Mouse (Mus musculus) spleen, postnatal 4 days (tissue): ENCODE data around the gene Foxred1.
A peak's percentile ranks its signal among the peaks of the same experiment; 100 is the strongest.

Experiments used
- DNase-seq, 2 experiments: peaks; one replicate each; pipeline ENCODE4 v3.0.0; 2022; ENCODE audit warnings: low spot score in 2 of 2

The Foxred1 gene

DNA sequence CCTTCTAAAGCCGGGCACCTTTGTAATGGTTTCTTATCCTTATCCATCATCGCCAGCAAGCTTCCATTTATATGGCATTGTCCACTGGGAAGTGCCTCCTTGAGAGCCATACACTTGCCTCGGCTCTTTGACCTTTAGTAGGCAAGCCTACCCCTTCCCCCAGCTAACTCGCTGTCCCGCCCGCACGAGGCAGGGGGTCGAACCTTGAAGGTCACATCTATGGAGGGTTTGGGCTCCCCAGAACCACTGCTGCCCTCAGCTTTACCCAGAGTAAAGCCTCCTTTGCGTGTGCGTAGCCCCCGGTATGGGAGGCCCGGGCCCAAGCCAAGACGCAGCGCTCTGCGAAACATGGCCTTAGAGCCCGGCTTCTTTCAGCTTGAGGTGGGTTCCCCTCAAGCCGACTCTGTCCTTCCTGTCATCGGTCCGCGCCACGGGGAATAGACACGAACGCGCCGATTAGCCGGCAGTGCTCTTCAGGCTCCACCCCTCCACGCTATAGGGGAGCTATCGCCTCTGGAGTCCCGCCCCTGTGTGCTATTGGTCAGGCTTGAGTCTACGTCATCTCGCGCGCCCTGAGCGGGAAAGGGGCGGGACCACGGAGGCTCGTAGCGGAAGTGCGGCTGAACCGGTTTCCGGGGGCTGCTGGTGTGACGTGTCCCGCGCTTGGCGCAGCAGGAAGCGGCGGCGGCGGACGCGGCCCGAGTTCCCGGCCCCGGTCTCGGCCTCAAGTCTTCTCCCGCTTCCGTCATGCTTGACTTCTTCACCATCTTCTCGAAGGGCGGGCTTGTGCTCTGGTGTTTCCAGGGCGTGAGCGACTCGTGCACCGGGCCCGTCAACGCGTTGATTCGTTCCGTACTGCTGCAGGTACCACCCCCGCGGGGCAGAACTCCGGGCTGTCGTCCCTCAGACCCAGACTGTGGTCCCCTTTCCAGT, at the start of gene Foxred1:
Gene Foxred1, minus strand, starts transcription at position 514 of the 933 bp plus-strand sequence.
- DNase-seq, result peak; percentile 99

DNA sequence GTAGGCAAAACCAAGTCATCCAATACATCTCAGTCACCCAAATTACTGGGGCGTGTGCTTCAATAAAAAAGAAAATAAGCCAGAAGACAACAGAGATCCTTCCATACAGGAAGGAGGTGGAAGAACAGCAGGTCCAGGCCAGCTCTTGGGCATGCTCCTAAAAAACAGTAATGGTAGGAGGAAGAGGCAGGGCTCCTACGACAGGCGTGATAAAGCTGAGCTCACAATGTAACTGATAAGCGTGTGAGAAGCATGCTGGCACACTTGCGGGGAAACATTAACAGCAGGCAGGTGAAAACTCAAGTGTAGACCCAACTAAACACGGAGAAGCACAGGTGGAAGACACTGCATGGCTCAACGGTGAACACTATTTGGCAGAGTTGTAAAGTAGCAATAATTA, 46.5 kb upstream of the Foxred1 start:
- no peak for DNase-seq

DNA sequence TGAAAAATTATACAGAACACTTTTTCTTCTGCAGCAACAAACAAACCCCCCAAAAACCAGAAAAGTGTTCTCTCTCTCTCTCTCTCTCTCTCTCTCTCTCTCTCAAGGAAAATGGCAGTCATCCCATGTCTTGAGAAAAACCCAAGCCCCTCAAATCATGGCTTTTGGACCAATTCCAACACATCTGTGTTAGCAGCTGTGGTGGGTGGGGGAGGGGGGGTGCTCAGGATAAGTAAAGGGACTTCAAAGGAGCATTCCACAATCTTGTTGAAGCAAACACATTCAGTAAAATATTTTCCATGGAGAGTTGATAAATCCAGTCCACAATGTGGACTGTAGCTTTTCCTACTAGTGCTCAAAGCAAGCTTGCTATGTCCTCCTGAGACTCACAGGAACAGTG, 38.6 kb upstream of the Foxred1 start:
- DNase-seq, result no peak

DNA sequence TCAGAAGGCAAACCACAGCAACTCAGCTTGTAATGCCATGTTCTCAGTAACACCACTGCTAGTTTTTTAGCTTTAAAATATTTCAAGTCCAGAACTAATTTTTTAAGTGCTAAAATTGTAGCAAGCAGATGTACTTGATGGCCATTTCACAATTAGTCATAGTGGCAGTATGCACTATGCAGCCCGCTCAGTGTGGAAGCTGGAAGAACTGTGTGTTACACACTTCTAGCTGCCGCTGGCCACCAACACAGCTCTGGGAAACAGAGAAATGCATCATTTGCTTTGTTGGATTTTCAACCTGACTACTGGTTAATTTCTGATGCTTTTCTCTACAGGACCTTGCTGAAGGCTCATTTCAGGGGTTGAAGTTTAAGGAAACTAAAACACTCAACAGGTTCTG, 36.5 kb upstream of the Foxred1 start:
- no peak for DNase-seq

DNA sequence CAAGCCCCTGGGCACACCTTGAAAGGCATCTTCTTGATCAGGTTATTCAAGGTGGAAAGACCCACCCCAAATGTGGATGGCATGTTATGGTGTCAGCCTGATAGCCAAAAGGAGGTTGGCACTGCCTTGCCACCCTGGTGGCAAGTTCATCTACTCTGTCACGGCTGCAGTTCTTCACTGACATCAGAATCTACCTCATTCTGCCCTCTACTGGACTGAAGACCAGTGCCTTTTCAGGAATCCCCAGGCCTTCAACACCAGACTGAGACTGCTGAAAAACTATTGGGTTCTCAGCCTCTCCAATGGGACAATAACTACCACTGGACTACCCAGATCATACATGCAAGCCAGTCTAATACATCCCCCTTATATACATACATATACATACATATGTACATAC, 28.9 kb upstream of the Foxred1 start:
- DNase-seq, result no peak

DNA sequence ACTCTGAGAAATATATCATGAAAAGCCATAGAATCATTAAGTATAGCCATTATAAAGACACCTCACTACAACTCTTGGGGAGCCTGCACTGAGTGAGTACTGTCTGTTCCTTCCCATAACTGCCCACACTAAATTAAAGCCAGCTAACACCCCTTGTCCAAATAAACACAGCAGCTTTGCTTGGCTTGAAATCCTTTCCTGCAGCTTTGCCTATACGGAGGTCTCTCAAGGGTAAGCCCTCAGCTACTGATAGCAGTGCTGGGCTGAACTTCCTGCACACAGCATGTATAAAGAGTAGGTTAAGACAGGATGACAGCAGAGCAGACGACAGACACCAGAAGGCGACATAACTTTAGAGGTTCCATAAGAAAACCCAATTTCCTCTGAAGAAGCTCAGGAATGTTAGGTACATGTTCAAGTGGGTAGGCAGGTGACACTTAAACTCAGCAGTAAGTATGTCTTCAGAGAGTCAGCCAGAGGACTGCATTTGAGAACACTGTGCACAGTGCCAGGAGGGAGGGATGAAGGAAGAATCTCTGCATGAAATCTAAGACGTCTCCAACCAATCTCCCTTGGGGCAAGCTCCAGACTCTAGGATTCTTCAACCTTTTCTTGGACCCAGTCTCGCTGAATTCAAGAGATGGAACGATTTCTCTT, 28.2 kb upstream of the Foxred1 start:
- no peak for DNase-seq

DNA sequence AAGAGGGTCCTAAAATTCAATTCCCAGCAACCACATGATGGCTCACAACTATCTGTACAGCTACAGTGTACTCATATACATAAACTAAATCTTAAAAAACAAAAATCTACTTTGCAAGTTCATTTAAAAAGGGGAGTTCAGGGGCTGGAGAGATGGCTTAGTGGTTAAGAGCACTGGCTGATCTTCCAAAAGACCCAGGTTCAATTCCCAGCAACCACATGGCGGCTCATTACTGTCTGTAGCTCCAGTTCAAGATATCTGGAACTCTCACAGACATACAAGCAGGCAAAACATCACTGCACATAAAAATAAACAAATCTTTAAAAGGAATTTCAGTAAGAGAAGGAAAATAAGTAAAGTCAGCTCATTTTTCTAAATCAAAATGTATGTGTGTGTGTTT, 27.5 kb upstream of the Foxred1 start:
- DNase-seq, result no peak

DNA sequence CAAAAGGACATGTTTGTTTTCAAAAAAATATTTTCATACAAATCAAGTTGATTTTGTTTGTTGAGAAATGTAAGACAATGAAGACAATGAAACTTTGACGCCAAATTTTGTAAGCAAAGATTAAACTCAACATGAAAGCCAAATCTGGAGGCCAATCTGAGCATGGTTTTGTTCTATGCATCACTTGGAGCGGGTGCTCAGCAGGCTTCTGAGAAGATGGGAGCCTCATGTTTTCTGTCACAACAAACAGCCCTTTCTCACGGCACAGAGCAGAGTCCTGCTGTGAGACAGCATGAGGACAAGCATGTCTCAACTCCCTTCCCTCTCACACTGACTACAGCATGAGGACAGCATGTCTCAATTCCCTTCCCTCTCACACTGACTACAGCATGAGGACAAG, 25.1 kb upstream of the Foxred1 start:
- no peak for DNase-seq

DNA sequence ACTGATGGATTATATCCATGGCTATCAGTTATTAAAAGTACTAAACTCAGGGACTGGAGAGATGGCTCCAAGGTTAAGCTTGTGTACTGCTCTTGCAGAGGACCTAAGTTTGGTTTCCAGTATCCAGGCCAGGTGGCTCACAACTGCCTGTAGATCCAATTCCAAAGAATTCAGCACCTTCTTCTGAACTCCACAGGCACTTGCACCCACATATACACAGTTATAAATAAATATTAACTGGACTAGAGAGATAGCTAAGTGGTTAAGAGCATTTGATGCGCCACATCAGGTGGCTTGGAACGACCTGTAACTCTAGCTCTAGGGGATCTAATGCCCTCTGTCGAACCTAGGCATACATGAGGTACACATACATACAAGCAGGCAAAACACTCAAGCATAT, 17.8 kb upstream of the Foxred1 start:
- DNase-seq, result no peak

DNA sequence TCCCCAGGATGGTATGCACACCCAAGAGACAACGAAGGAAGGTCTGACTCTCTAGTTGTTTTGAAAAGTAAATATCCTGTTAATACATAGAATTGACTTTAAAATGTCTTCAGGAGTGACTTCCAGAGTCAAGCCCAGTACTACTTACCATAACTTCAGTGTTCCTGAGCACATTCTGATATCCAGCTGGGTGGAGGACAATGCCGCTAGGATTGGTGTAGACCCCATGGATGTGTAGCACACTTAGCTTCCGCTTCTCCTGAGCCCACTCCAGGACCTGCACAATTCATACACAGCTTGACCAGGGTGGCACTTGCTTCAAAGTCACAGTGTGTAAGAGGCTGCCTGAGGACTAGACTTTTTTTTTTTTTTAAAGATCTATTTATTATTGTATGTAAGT, 12.6 kb upstream of the Foxred1 start:
- no peak for DNase-seq

DNA sequence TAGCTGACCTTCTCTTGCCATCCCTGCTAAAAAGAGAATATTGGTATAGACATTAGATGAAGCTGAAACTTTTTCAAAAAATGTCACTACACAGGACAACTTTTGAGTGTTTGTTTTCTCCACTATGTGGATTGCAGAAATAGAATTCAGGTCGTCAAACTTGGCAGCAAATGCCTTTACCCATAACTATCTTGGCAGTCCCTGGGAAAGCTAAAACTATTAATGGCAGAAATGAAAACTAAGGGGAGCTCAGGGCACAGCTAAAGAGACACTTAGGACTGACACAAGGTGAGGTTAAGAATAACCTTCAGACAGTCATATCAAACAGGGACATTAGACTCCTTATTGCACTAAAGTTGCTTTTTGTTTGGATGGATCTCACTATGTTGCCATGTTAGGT, 7.1 kb upstream of the Foxred1 start:
- no peak for DNase-seq

DNA sequence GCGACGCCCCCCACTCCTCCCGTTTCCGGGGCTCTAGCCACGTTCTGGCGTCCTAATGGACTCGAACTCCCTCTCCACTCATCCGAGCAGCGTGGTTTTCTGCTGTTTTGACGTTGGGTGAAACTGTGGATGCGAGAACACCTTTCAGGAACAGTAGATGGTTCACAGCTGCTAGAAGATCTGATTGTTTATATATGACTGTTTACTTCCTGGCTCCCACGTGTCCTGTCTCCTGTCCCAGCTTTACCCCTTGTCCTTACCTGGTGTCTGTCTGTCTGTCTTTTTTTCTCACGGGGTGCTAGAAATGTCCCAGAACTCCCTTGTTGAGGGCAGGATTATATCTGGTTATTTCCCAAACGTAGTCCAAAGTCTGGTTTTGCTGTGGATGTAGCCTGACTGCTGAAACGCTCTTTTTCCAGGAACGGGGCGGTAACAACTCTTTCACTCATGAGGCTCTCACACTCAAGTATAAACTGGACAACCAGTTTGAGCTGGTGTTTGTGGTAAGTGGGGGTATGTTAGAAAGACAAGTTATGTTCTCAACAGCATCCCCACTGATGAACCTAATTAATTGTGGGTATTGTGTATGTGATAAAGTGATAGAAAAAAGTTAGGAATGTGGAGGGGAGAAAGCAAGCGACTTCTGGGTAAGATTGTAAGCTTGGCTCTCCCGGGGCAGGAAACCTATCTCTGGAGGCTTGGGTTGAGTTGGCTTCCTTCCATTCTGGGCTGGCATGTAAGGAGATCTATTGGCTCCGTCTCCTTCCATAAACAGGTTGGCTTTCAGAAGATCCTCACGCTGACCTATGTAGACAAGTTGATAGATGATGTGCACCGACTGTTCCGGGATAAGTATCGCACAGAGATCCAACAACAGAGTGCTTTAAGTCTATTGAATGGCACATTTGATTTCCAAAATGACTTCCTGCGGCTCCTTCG, 987 bp upstream of the Foxred1 start:
- no peak for DNase-seq

DNA sequence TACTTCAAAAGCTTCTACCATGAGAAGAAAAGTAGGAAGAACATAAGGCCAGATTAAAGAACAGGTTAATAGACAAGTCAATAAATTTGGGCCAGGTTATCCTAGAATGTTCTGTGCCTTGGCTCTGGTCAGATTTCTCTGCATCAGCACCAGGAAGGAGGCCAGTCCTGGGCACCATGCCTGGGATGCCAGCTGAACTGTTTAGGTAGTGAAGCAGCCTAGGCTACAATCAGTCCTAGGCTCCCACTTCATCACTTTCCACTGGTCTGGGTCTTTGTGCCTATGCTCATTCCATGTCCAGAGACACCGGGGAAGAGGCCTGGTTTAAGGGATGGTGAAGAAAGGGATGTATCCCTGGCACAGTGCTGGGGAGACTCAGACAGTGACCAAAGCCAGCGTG, 6.4 kb downstream of the Foxred1 start:
- no peak for DNase-seq

DNA sequence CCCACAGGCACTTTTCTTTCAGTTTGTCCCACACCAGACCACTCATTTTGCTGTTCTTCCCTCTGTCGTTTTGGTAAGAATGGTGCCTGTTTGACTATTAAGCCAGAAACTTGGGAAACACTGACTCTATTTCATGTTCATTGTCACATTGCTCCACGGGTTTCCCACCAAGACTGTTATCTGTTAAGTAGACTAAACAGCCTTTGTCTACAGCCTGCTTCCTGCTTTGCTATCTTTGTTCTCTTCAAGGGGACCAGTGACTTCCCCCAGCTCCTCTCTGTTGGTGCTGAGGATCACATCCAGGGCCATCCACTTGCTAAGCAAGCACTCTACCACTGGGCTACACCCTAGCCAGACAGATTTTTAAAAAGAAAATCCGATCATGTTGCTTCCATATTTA, 7.3 kb downstream of the Foxred1 start:
- DNase-seq, result no peak

DNA sequence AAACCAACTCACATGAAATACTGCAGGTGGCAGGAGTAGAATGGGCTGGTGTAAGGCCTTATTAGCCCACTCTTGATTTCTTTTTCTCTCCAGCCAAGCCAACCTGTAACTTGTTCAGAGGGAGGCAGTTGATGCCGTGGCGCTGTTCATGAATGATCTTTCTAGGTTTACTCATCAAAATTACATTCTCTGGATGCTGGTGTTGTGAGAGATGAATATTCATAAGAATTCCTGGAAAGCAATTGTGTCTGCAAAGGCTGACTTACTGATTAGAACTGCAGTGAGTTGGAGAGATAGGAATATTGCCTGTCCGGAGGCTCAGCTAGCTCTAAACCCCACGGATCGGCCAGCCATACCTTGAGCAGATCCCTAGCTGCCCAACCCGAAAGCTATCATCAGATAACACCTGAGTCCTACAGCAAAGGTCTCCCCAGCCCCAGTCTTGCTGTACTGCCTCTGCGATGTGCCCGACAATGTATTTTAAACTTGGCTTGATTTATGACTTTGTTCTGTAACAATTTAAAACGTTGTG, 10.3 kb downstream of the Foxred1 start:
- DNase-seq, result no peak

DNA sequence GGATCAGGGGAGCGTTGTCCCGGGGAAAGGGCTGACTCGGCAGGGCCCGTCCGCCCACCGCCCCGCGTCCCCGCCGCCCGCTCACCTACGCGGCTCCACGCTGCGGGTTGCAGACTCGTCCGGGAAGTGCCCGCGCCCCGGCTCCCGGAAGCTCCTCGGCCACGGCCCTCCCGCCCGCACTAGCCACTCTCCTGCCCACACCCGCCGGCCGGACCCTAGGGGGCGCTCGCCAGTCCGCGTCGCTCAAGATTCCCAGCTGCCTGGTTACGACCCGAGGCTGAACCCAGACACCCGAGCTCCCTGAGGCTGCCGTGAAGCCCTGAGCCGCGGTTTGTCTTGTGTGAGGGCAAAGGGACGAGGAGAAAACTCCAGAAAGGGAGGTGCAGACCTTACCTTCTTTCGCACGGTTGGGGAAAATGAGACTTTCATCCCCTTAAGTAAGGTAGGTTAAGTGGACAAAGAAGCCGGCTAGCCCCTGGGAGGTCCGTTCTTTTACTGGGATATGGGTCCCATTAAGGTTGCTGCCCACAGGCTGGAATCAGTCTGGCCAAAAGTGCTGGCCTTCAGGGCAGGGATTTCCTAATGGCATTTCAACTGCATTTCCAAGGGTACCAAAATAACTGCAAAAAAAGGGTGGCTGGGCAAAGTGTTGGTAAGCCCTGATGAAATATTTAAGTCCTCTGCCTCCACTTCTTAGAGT, 10.9 kb downstream of the Foxred1 start, which contains the start of the genes Srpr and Tirap:
Gene Srpr, plus strand, starts transcription at position 404 of the 700 bp plus-strand sequence.
Gene Tirap, minus strand, starts transcription at position 520 of the 700 bp plus-strand sequence.
- peak; percentile 93 to 98 for DNase-seq

DNA sequence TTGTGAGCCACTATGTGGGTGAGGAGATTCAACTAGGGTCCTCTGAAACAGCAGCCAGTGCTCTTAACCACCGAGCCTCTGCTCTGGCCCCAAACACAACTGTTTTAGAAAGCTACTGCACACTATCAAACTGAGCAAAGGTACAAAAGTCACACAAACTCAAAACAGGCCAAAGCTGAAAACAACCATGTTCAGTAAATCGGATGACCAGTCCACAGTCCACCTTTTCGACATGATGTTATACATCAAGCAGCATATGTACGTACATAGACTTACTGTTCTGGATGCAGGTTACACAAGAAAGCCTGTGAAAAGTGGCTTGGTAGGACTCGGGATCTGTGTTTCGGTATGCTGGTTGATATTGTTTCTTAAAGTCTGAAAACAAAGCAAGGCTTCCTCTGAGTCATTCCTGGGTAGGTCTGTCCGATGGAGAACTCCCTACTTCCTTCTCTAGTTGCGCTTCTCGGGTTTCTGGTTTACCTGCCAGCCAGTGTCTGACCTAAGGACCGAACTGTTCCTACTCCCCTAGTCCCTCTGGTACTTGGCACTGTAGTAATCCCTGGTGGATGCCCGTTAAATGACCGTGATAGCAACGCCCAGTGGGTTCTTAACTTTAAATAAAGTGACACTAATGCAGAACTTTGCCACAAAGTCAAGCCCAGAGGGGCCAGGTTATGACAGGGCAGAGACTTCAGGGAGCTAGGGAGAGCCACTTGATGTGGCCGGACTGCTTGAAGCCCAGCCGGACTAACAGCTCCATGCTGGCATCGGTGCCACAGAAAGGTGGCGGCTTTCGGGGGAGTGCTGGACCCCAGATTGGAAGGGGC, 11.7 kb downstream of the Foxred1 start:
- DNase-seq, result no peak

DNA sequence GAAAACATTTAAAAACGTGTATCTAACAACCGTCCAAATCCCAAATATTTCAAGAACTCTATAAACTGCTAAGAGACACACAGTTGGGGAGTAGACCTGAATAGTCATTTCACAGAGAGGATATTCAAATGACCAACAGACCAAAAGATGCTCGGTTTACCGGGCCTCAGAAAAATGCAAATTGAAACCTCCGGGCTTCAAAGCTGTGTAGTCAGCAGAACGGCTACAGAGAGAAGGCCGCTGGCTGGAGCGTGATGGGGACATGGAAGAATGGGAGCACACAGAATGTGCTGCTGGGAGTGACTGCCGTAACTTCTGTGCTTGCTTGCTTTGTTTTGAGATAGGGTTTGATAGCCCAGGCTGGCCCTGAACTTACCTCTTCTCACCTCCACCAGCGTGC, 12.5 kb downstream of the Foxred1 start:
- no peak for DNase-seq

DNA sequence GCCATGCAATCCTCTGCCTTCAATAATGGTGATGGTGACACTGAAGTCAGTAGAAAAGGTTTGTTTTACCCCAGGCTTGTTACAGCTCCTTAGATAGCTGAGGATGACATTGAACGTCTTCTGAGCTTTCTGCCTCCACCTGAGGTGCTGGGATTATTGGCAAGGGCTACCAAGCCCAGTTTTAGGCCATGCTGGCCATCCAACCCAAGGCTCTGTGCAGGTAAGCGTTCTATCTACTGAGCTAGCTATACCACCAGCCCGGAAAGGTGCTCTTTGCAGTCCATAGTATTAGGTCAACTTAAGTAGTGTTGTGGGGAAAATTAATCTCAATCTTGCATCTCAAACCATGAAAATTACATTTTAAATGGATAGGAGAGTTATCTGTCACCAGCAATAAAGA, 13.2 kb downstream of the Foxred1 start:
- no peak for DNase-seq

DNA sequence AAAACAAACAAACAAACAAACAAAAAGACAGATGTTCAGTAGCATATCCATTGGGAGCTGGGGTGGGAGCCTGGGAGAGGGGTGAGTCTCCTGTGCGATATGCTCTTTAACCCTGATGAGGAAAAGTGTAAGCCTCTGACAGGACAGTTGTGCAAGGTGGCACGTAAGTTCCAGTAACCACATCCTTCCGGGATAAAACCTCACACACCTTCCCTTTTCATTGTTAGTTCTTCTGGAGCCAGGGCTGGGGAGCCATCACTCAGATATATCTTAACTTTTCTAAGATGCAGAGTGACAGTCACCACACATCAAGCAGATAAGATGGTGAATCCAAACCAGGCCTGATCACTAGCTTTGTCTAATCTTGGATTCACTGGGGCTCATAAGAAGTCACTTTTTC, 16.8 kb downstream of the Foxred1 start:
- no peak for DNase-seq
